Mouse (Mus musculus) limb, embryonic 11.5 days (tissue): ENCODE measurements around the gene Kif6. TPM values are rescaled to one million over a fixed set of nuclear protein-coding genes. Genes with fewer than 3 reads are reported as not detected.

ENCODE experiments used
- ATAC-seq: fragments of 200-750 bp; cut with Nextera tagmentation; 2 replicates; pipeline ENCODE4 v1.8.0; 2017; ENCODE audit warnings: low read depth; ENCODE audit not compliant: insufficient number of reproducible peaks, low FRiP score, low TSS enrichment
- DNase-seq: peaks from one replicate; pipeline ENCODE4 v3.0.0-alpha.2; 2015; ENCODE audit warnings: low spot score
- H3K27ac ChIP-seq: fragments of 300-500 bp; sonication (generic); replicated peaks from 2 replicates; pipeline ENCODE4 v1.5.1; 2014; ENCODE audit warnings: low read depth, mild to moderate bottlenecking, low read length
- H3K27me3 ChIP-seq: fragments of 300-500 bp; sonication (generic); 2 replicates; pipeline ENCODE4 v1.6.1; 2014; ENCODE audit warnings: mild to moderate bottlenecking, low read length, mixed read lengths; ENCODE audit not compliant: control insufficient read depth, insufficient read depth
- H3K36me3 ChIP-seq: fragments of 300-500 bp; sonication (generic); 2 replicates; pipeline ENCODE4 v1.6.1; 2014; ENCODE audit warnings: mild to moderate bottlenecking, low read length, moderate library complexity, mixed read lengths; ENCODE audit not compliant: control insufficient read depth, insufficient read depth
- H3K4me1 ChIP-seq: fragments of 300-500 bp; sonication (generic); 2 replicates; pipeline ENCODE4 v1.6.1; 2014; ENCODE audit warnings: low read length, mixed read lengths; ENCODE audit not compliant: control insufficient read depth, insufficient read depth
- H3K4me2 ChIP-seq: fragments of 300-500 bp; sonication (generic); 2 replicates; pipeline ENCODE4 v1.6.1; 2014; ENCODE audit warnings: low read depth, mild to moderate bottlenecking, moderate library complexity; ENCODE audit not compliant: severe bottlenecking
- H3K4me3 ChIP-seq: fragments of 300-500 bp; sonication (generic); 2 replicates; pipeline ENCODE4 v1.5.1; 2014; ENCODE audit warnings: low read depth, low read length
- H3K9ac ChIP-seq: fragments of 300-500 bp; sonication (generic); 2 replicates; pipeline ENCODE4 v1.6.1; 2014; ENCODE audit warnings: mild to moderate bottlenecking, low read length
- H3K9me3 ChIP-seq: fragments of 300-500 bp; sonication (generic); 2 replicates; pipeline ENCODE4 v1.6.1; 2016; ENCODE audit warnings: low read length; ENCODE audit not compliant: control insufficient read depth
- WGBS: fragments of 180-500 bp; shearing (Covaris S2); extraction: QIAGEN DNeasy Blood & Tissue Kit; methylation state at CpG from one replicate; pipeline ENCODE4 v1.1.7; 2014; 5-methylcytosine and 5-hydroxymethylcytosine counted together
- polyA plus RNA-seq: library from polyadenylated mRNA; unstranded; fragments of >200 nt; fragmentation: Nextera tagmentation; extraction: Ambion mirVana; gene quantifications from 2 replicates; pipeline ENCODE4 v1.2.1, GENCODE M21; 2014

Kif6 gene
- polyA plus RNA-seq, 1 experiment from 2014 or later, result 4.9 TPM

- H3K36me3 ChIP-seq, result no peaks in the 10 kb centered on the region
- no peak overlapping the region for H3K4me3 ChIP-seq
- no peaks in the 10 kb centered on the region for H3K9me3 ChIP-seq
- no peak overlapping the region for H3K4me2 ChIP-seq
- H3K9ac ChIP-seq, result no peak overlapping the region
- ATAC-seq (peak; percentile 80), DNase-seq (peak; percentile 78)
- peaks cover 13% of the 10 kb centered on the region for H3K4me1 ChIP-seq
- H3K27me3 ChIP-seq, result no peaks in the 10 kb centered on the region
- 8% methylated on average over 3 of the region's 3 CpGs for WGBS
- peak overlapping the region; percentile 66 for H3K27ac ChIP-seq
Measured at GRCm38 (mm10) chr17:49831745-49832144, 216.8 kb downstream of the Kif6 start.

- no peak for ATAC-seq
- DNase-seq, result no peak
- Histone ChIP-seq H3K4me3 (no peak overlapping the region), H3K27me3 (no peaks in the 10 kb centered on the region), H3K36me3 (no peaks in the 10 kb centered on the region), H3K4me1 (peaks cover 16% of the 10 kb centered on the region), H3K9ac (no peak overlapping the region), H3K27ac (no peak overlapping the region), H3K9me3 (no peaks in the 10 kb centered on the region), H3K4me2 (no peak overlapping the region)
- 72% methylated on average over 5 of the region's 5 CpGs for WGBS
Measured at GRCm38 (mm10) chr17:49834044-49834545, 219.2 kb downstream of the Kif6 start.

GRCm38 (mm10) chr17:49837417-49837816, 222.5 kb downstream of the Kif6 start:
- ATAC-seq (no peak), DNase-seq (no peak)
- H3K9me3 ChIP-seq, result no peaks in the 10 kb centered on the region
- peaks cover 6% of the 10 kb centered on the region; the same call in 1 of the 2 replicates for H3K4me1 ChIP-seq
- H3K9ac ChIP-seq, result no peak overlapping the region
- no peak overlapping the region for H3K4me3 ChIP-seq
- H3K27ac ChIP-seq, result no peak overlapping the region
- no peaks in the 10 kb centered on the region for H3K36me3 ChIP-seq
- no peaks in the 10 kb centered on the region for H3K27me3 ChIP-seq
- no peak overlapping the region for H3K4me2 ChIP-seq
- 54% methylated on average over 5 of the region's 5 CpGs for WGBS

- peak; percentile 56 for DNase-seq
- no peak overlapping the region for H3K27ac ChIP-seq
- H3K4me2 ChIP-seq, result no peak overlapping the region
- WGBS, result 69% methylated on average over 3 of the region's 3 CpGs
- no peaks in the 10 kb centered on the region for H3K36me3 ChIP-seq
- H3K9ac ChIP-seq, result no peak overlapping the region
- H3K4me1 ChIP-seq, result peaks cover 6% of the 10 kb centered on the region; the same call in 1 of the 2 replicates
- H3K27me3 ChIP-seq, result no peaks in the 10 kb centered on the region
- no peak overlapping the region for H3K4me3 ChIP-seq
- ATAC-seq, result peak; percentile 51; the same call in 1 of the 2 replicates
- no peaks in the 10 kb centered on the region for H3K9me3 ChIP-seq
Measured at GRCm38 (mm10) chr17:49839243-49839642, 224.3 kb downstream of the Kif6 start.

- Histone ChIP-seq H3K4me3 (no peak overlapping the region), H3K9ac (no peak overlapping the region), H3K27me3 (no peaks in the 10 kb centered on the region), H3K9me3 (no peaks in the 10 kb centered on the region), H3K4me1 (peaks cover 10% of the 10 kb centered on the region), H3K4me2 (no peak overlapping the region), H3K27ac (no peak overlapping the region), H3K36me3 (no peaks in the 10 kb centered on the region)
- DNase-seq (no peak), ATAC-seq (no peak)
- WGBS, result 84% methylated on average over 3 of the region's 3 CpGs
Measured at GRCm38 (mm10) chr17:49851210-49851609, 236.3 kb downstream of the Kif6 start.

GRCm38 (mm10) chr17:49852183-49852582, 237.2 kb downstream of the Kif6 start:
- H3K36me3 ChIP-seq, result no peaks in the 10 kb centered on the region
- ATAC-seq (no peak), DNase-seq (no peak)
- no peaks in the 10 kb centered on the region for H3K27me3 ChIP-seq
- no peak overlapping the region for H3K27ac ChIP-seq
- no peak overlapping the region for H3K4me3 ChIP-seq
- H3K9me3 ChIP-seq, result no peaks in the 10 kb centered on the region
- no peak overlapping the region for H3K4me2 ChIP-seq
- WGBS, result 75% methylated on average over 3 of the region's 3 CpGs
- peaks cover 10% of the 10 kb centered on the region for H3K4me1 ChIP-seq
- no peak overlapping the region for H3K9ac ChIP-seq

- ATAC-seq (no peak), DNase-seq (peak; percentile 28)
- Histone ChIP-seq H3K9ac (no peak overlapping the region), H3K4me3 (no peak overlapping the region), H3K36me3 (no peaks in the 10 kb centered on the region), H3K9me3 (no peaks in the 10 kb centered on the region), H3K4me1 (peaks cover 10% of the 10 kb centered on the region), H3K27me3 (no peaks in the 10 kb centered on the region), H3K4me2 (no peak overlapping the region), H3K27ac (no peak overlapping the region; the same call in 1 of the 2 replicates)
- 21% methylated on average over 4 of the region's 4 CpGs for WGBS
Measured at GRCm38 (mm10) chr17:49855785-49856184, 240.8 kb downstream of the Kif6 start.

GRCm38 (mm10) chr17:49860057-49860816, 245.3 kb downstream of the Kif6 start:
- no peak overlapping the region for H3K4me3 ChIP-seq
- H3K9me3 ChIP-seq, result no peaks in the 10 kb centered on the region
- H3K4me1 ChIP-seq, result peaks cover 11% of the 10 kb centered on the region
- no peak for ATAC-seq
- H3K9ac ChIP-seq, result no peak overlapping the region
- no peaks in the 10 kb centered on the region for H3K27me3 ChIP-seq
- WGBS, result 90% methylated on average over 10 of the region's 10 CpGs
- no peak overlapping the region for H3K27ac ChIP-seq
- H3K36me3 ChIP-seq, result no peaks in the 10 kb centered on the region
- no peak for DNase-seq
- no peak overlapping the region for H3K4me2 ChIP-seq
